Mouse (Mus musculus) spleen, adult 2 months (tissue): Measurements from ENCODE around the gene Zfp579. TPM values are rescaled to one million over a fixed set of nuclear protein-coding genes. Genes with fewer than 3 reads are reported as not detected.

ENCODE experiments used
- DNase-seq, 2 experiments: peaks; one replicate each; pipeline versions ENCODE4 v3.0.0 to v3.0.0-alpha.2; 2012 to 2021; ENCODE audit warnings: low spot score in 2 of 2, low read depth in 1 of 2
- H3K27ac ChIP-seq: fragments of 200-500 bp; 2 replicates; pipeline ENCODE4 v1.5.1; 2012; ENCODE audit warnings: low read length, inconsistent platforms; ENCODE audit not compliant: insufficient read depth
- H3K27me3 ChIP-seq: fragments of 200-500 bp; 2 replicates; pipeline ENCODE4 v1.6.1; 2012; ENCODE audit warnings: mild to moderate bottlenecking, moderate library complexity, low read length, inconsistent platforms; ENCODE audit not compliant: control insufficient read depth, insufficient read depth
- H3K36me3 ChIP-seq: fragments of 200-500 bp; 2 replicates; pipeline ENCODE4 v1.6.1; 2012; ENCODE audit warnings: mild to moderate bottlenecking, low read length, inconsistent platforms; ENCODE audit not compliant: control insufficient read depth, insufficient read depth
- H3K4me1 ChIP-seq: fragments of 200-500 bp; 2 replicates; pipeline ENCODE4 v1.6.1; 2011; ENCODE audit warnings: inconsistent platforms; ENCODE audit not compliant: control insufficient read depth, insufficient read depth, insufficient read length
- H3K4me3 ChIP-seq: fragments of 200-500 bp; 2 replicates; pipeline ENCODE4 v1.5.1; 2011; ENCODE audit warnings: mild to moderate bottlenecking, inconsistent platforms; ENCODE audit not compliant: insufficient read depth, insufficient read length; ENCODE audit errors: extremely low read depth
- CTCF ChIP-seq: fragments of 200-500 bp; IDR thresholded peaks from 2 replicates; pipeline ENCODE4 v1.5.1; 2011; ENCODE audit warnings: mild to moderate bottlenecking, inconsistent platforms; ENCODE audit not compliant: insufficient read depth, insufficient read length, insufficient replicate concordance; ENCODE audit errors: extremely low read depth
- POLR2A ChIP-seq: fragments of 200-500 bp; IDR thresholded peaks from 2 replicates; pipeline ENCODE4 v1.6.1; 2011; ENCODE audit warnings: low read depth, low read length, inconsistent platforms
- WGBS: fragments of 180-500 bp; shearing (Covaris S2); methylation state at CpG from one replicate; pipeline ENCODE4 v1.1.7; 2018; 5-methylcytosine and 5-hydroxymethylcytosine counted together
- polyA plus RNA-seq: library from polyadenylated mRNA; depleted of rRNA; stranded (reverse); fragments of >200 nt; gene quantifications from 2 replicates; pipeline ENCODE4 v1.2.3, GENCODE M21; 2012

Gene Zfp579
- polyA plus RNA-seq, 1 experiment, result 30.2 TPM

- no peak for TF ChIP-seq POLR2A
- peak; percentile 37; the same call in 1 of the 2 replicates for TF ChIP-seq CTCF
- peak in 1 of 2 experiments; percentile 37 for DNase-seq
- Histone ChIP-seq H3K4me3 (no peak overlapping the region), H3K27me3 (no peaks in the 10 kb centered on the region), H3K36me3 (no peaks in the 10 kb centered on the region), H3K4me1 (0 out of 2 replicates have a peak, but pooled peaks cover 9% of the 10 kb centered on the region), H3K27ac (no peak overlapping the region)
- WGBS, result 75% methylated on average over 2 of the region's 2 CpGs
These were observed 3.9 kb upstream of the Zfp579 start for GRCm38 (mm10) chr7:4999876-5000275.

GRCm38 (mm10) chr7:4996934-4997333, 976 bp upstream of the Zfp579 start:
- no peaks in the 10 kb centered on the region for H3K27me3 ChIP-seq
- no peak for DNase-seq
- peaks cover 7% of the 10 kb centered on the region for H3K36me3 ChIP-seq
- H3K27ac ChIP-seq, result no peak overlapping the region
- TF ChIP-seq CTCF, result no peak
- H3K4me3 ChIP-seq, result no peak overlapping the region
- peaks cover 9% of the 10 kb centered on the region; the same call in 1 of the 2 replicates for H3K4me1 ChIP-seq
- WGBS, result 75% methylated on average over 8 of the region's 8 CpGs

GRCm38 (mm10) chr7:4995268-4996002, 523 bp downstream of the Zfp579 start:
- no peaks in the 10 kb centered on the region for H3K27me3 ChIP-seq
- DNase-seq, result no peak
- TF ChIP-seq CTCF (no peak), POLR2A (no peak)
- 13% methylated on average over 19 of the region's 19 CpGs for WGBS
- H3K27ac ChIP-seq, result no peak overlapping the region
- H3K36me3 ChIP-seq, result peaks cover 7% of the 10 kb centered on the region
- H3K4me3 ChIP-seq, result peak overlapping the region; percentile 78
- peaks cover 9% of the 10 kb centered on the region; the same call in 1 of the 2 replicates for H3K4me1 ChIP-seq

GRCm38 (mm10) chr7:4993999-4994788, 1.8 kb downstream of the Zfp579 start:
- peaks cover 9% of the 10 kb centered on the region; the same call in 1 of the 2 replicates for H3K4me1 ChIP-seq
- TF ChIP-seq POLR2A (no peak), CTCF (no peak)
- 92% methylated on average over 59 of the region's 59 CpGs for WGBS
- no peak overlapping the region for H3K4me3 ChIP-seq
- no peak for DNase-seq
- H3K36me3 ChIP-seq, result peaks cover 7% of the 10 kb centered on the region
- no peaks in the 10 kb centered on the region for H3K27me3 ChIP-seq
- H3K27ac ChIP-seq, result no peak overlapping the region

GRCm38 (mm10) chr7:4993347-4993998, 2.5 kb downstream of the Zfp579 start:
- peaks cover 9% of the 10 kb centered on the region; the same call in 1 of the 2 replicates for H3K4me1 ChIP-seq
- H3K36me3 ChIP-seq, result peaks cover 7% of the 10 kb centered on the region
- 93% methylated on average over 55 of the region's 55 CpGs for WGBS
- no peaks in the 10 kb centered on the region for H3K27me3 ChIP-seq
- no peak overlapping the region for H3K27ac ChIP-seq
- no peak for TF ChIP-seq CTCF
- TF ChIP-seq POLR2A, result no peak
- DNase-seq, result no peak
- no peak overlapping the region for H3K4me3 ChIP-seq

- no peaks in the 10 kb centered on the region for H3K27me3 ChIP-seq
- no peak overlapping the region for H3K4me3 ChIP-seq
- no peaks in the 10 kb centered on the region; the same call in 1 of the 2 replicates for H3K36me3 ChIP-seq
- H3K27ac ChIP-seq, result no peak overlapping the region
- no peak for DNase-seq
- TF ChIP-seq CTCF (no peak), POLR2A (no peak)
- 47% methylated on average over 2 of the region's 2 CpGs for WGBS
- no peaks in the 10 kb centered on the region for H3K4me1 ChIP-seq
These were observed 7.7 kb downstream of the Zfp579 start for GRCm38 (mm10) chr7:4988250-4988649.
